Mouse (Mus musculus): ENCODE data around the gene Mcam.

DNA sequence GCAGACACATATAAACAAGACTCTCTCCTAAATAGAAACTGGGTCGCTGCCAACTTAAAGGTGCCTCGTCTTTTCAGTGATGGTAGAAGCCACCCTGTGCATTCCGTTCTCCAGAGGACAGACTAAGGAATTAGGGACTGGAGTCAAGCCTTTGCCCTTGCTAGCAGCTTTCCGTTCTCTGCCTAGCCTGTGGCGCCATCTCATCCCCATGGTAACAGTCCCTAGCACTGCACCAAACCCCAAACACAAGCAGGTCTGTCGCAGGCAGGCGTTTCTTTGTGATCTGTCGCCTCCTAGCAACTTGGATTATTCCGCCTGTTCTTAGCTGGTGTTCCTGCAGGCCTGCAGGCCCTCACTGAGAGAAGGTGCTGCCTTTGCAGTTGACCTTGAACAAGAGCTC lies 37.7 kb upstream of the Mcam start:
- TF ChIP-seq POLR2A (IDR thresholded peaks at IDR 0.05; ENCODE audit: insufficient read depth, low read length) (no peak), CTCF (IDR thresholded peaks at IDR 0.05; ENCODE audit: low read depth, low read length) (no peak)

All from ES-Bruce4 (cell line).